Mouse (Mus musculus): ENCODE data around the gene Xk.
"Not testable (repeated sequence)": the region's sequence is repeated elsewhere in the genome, so short reads cannot be mapped to it uniquely, and the experiment has no call there.

Xk gene

DNA sequence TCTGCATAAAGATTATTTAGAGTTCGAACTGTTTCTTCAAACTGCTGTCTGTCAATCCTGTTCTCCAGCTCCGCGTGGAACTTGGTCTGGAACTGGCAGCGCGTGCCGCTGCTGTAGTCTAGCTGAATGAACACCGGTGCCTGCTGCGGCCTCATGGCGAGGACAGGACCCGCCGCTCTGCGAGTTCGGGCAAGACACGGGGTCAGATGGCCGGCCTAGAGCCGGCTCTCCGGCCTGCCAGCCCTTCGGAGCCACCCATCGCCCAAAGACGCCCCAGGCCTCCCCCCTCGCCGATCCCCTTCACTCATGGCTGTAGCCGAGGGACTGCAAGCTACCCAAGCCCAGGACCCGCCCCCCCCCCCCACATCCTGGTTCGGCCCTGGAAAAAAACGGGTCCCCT is 55.4 kb downstream of the Xk start:
- DNase-seq, result not testable (repeated sequence)

DNA sequence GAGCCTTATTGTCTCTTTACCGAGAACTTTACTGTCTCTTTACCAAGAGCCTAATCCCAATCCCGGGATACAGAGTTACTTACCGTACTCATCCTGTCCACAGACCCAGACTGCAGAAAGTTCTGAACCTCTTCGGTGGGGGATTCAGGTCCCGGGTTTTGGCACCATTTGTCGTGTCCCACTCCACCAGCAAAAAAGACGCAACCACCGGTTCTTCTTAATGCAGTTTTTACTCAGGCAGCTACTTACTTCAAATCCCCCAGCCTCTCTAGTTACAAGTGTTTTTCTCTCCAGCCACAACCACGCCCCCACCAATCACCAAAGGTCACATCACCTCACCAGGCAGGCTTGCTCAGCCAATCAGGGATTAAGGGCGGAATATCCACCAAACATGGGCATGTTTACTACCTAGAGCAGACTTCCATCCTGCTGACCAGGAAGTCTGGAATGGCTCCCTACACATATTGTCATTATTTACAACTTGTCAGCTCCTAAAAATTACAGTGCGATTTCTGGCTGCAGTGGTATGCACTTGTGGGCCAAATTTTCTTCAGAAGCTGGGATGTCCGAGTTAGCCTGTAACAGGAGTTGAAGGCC is 59.9 kb downstream of the Xk start:
- DNase-seq, result not testable (repeated sequence)

DNA sequence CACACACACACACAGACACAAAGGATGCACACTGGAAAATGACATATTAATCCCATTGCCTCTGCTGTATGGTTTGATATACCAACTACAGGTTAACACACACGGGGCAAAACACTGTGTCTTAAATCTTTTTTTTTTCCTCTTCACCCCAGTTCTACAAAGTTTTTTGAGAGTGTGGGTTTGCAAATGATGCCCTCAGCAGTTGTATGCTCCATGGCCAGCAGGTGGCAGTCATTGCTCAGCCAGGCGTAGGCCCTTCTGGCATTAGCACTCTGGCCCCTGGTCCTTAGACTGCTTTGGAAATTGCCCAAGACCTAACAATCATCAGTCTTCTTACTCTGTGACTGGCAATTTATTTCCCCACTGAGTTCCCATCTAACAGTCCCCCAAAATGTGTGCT is 60.5 kb downstream of the Xk start:
- DNase-seq, result not testable (repeated sequence)

DNA sequence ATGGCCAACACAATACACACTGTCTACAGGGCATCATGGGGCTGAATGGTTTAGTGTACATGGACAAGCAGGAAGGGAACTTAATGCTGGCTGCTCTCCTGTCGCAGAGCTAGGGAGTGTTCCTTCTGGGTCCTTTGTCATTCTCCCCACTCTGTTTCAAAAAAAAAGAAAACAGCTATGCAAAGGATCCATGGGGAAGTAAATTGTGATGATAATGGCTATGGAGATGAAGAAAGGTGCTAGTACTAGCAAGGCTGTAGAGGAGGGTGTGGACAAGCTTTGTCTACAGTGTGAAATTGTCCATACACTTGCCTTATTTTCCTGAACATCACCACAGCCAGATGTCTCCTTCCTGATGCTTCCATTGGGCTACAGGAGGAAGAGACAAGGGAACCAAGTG is 62.4 kb downstream of the Xk start:
- DNase-seq, result not testable (repeated sequence)

DNA sequence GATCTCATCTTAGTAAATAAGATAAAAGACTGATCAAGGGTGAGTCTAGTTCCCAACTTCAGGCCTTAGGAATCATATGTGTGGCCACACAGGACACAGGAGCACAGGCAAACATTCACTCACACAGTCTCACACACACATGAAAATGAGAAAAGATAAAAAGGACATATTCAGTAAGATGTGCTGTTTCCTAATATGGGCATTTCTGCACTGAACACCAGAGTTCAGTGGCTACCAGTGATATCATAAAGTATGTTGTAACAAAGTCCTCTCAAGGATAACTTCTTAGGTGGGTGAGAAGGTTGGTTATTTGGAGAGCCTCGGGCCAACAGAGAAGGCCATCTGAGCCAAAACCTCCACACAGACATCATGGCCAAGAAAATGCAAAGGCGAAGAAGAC is 77.8 kb downstream of the Xk start, which contains the start of gene H2al1k:
Gene H2al1k, plus strand, starts transcription at position 301 of the 400 bp plus-strand sequence.
- DNase-seq, result not testable (repeated sequence)

Measured in retina, postnatal 1 day (tissue).